Mouse (Mus musculus) hindbrain, embryonic 12.5 days (tissue): ENCODE results near the gene Klf3. TPM values are rescaled to one million over a fixed set of nuclear protein-coding genes. Genes with fewer than 3 reads are reported as not detected.
A peak's percentile ranks its signal among the peaks of the same experiment; 100 is the strongest.
"Not testable (repeated sequence)": the region's sequence is repeated elsewhere in the genome, so short reads cannot be mapped to it uniquely, and the experiment has no call there.

Experiments used
- ATAC-seq: fragments of 200-750 bp; cut with Nextera tagmentation; 2 replicates; pipeline ENCODE4 v1.8.0; 2017; ENCODE audit warnings: moderate TSS enrichment; ENCODE audit not compliant: low FRiP score
- H3K27ac ChIP-seq: fragments of 300-500 bp; sonication (generic); 2 replicates; pipeline ENCODE4 v1.5.1; 2016; ENCODE audit warnings: mild to moderate bottlenecking
- H3K27me3 ChIP-seq: fragments of 300-500 bp; sonication (generic); 2 replicates; pipeline ENCODE4 v1.6.1; 2016; ENCODE audit warnings: mild to moderate bottlenecking
- H3K36me3 ChIP-seq: fragments of 300-500 bp; sonication (generic); 2 replicates; pipeline ENCODE4 v1.6.1; 2016; ENCODE audit warnings: mild to moderate bottlenecking
- H3K4me1 ChIP-seq: fragments of 300-500 bp; sonication (generic); 2 replicates; pipeline ENCODE4 v1.6.1; 2016
- H3K4me2 ChIP-seq: fragments of 300-500 bp; sonication (generic); replicated peaks from 2 replicates; pipeline ENCODE4 v1.6.1; 2016; ENCODE audit warnings: mild to moderate bottlenecking
- H3K4me3 ChIP-seq: fragments of 300-500 bp; sonication (generic); 2 replicates; pipeline ENCODE4 v1.5.1; 2016; ENCODE audit warnings: mild to moderate bottlenecking
- H3K9ac ChIP-seq: fragments of 300-500 bp; sonication (generic); 2 replicates; pipeline ENCODE4 v1.6.1; 2016; ENCODE audit warnings: mild to moderate bottlenecking, moderate library complexity
- H3K9me3 ChIP-seq: fragments of 300-500 bp; sonication (generic); replicated peaks from 2 replicates; pipeline ENCODE4 v1.6.1; 2016; ENCODE audit warnings: mild to moderate bottlenecking
- WGBS: fragments of 180-500 bp; shearing (Covaris S2); methylation state at CpG from one replicate; pipeline ENCODE4 v1.1.7; 2016; 5-methylcytosine and 5-hydroxymethylcytosine counted together
- polyA plus RNA-seq: library from polyadenylated mRNA; unstranded; fragments of >200 nt; fragmentation: Nextera tagmentation; extraction: Ambion mirVana; gene quantifications from 2 replicates; pipeline ENCODE4 v1.2.1, GENCODE M21; 2016

Klf3 gene
- polyA plus RNA-seq, 1 experiment from 2014 or later, result 44.6 TPM

GRCm38 (mm10) chr5:64867551-64867950 is 64.4 kb downstream of the Klf3 start:
- Histone ChIP-seq H3K27me3 (no peaks in the 10 kb centered on the region), H3K4me1 (peaks cover 4% of the 10 kb centered on the region; the same call in 1 of the 2 replicates), H3K9ac (no peak overlapping the region), H3K27ac (no peak overlapping the region), H3K4me3 (no peak overlapping the region), H3K36me3 (no peaks in the 10 kb centered on the region), H3K4me2 (no peak overlapping the region), H3K9me3 (0 out of 2 replicates have a peak, but pooled peaks cover 4% of the 10 kb centered on the region)
- WGBS, result 89% methylated on average over 5 of the region's 5 CpGs
- ATAC-seq, result no peak

GRCm38 (mm10) chr5:64876086-64876830 is 73.1 kb downstream of the Klf3 start:
- no peaks in the 10 kb centered on the region for H3K9me3 ChIP-seq
- H3K9ac ChIP-seq, result no peak overlapping the region
- 75% methylated on average over 12 of the region's 12 CpGs for WGBS
- no peak overlapping the region for H3K4me3 ChIP-seq
- H3K27me3 ChIP-seq, result no peaks in the 10 kb centered on the region
- no peaks in the 10 kb centered on the region for H3K36me3 ChIP-seq
- H3K27ac ChIP-seq, result peak overlapping the region; percentile 50; the same call in 1 of the 2 replicates
- no peak for ATAC-seq
- no peak overlapping the region for H3K4me2 ChIP-seq
- peaks cover 20% of the 10 kb centered on the region for H3K4me1 ChIP-seq

GRCm38 (mm10) chr5:64877235-64878026 is 74.2 kb downstream of the Klf3 start:
- H3K9me3 ChIP-seq, result no peaks in the 10 kb centered on the region
- H3K4me2 ChIP-seq, result no peak overlapping the region
- H3K4me1 ChIP-seq, result peaks cover 20% of the 10 kb centered on the region
- no peak overlapping the region for H3K9ac ChIP-seq
- no peak overlapping the region for H3K4me3 ChIP-seq
- 18% methylated on average over 15 of the region's 15 CpGs for WGBS
- peak; percentile 42; the same call in 1 of the 2 replicates for ATAC-seq
- no peaks in the 10 kb centered on the region for H3K27me3 ChIP-seq
- peak overlapping the region; percentile 72 for H3K27ac ChIP-seq
- H3K36me3 ChIP-seq, result no peaks in the 10 kb centered on the region

GRCm38 (mm10) chr5:64878027-64878425 is 74.8 kb downstream of the Klf3 start:
- H3K9me3 ChIP-seq, result no peaks in the 10 kb centered on the region
- no peak overlapping the region for H3K9ac ChIP-seq
- H3K36me3 ChIP-seq, result no peaks in the 10 kb centered on the region
- H3K27ac ChIP-seq, result peak overlapping the region; percentile 72
- peaks cover 20% of the 10 kb centered on the region for H3K4me1 ChIP-seq
- H3K4me3 ChIP-seq, result no peak overlapping the region
- no peak overlapping the region for H3K4me2 ChIP-seq
- H3K27me3 ChIP-seq, result no peaks in the 10 kb centered on the region
- ATAC-seq, result peak; percentile 90
- WGBS, result 2% methylated on average over 4 of the region's 4 CpGs

- Histone ChIP-seq H3K9ac (no peak overlapping the region), H3K4me3 (no peak overlapping the region), H3K27ac (peak overlapping the region; percentile 72), H3K9me3 (no peaks in the 10 kb centered on the region), H3K27me3 (no peaks in the 10 kb centered on the region), H3K4me2 (no peak overlapping the region), H3K4me1 (peaks cover 20% of the 10 kb centered on the region), H3K36me3 (no peaks in the 10 kb centered on the region)
- ATAC-seq, result peak; percentile 24
- 69% methylated on average over 2 of the region's 2 CpGs for WGBS
These were observed 75.3 kb downstream of the Klf3 start for GRCm38 (mm10) chr5:64878526-64878925.

- no peaks in the 10 kb centered on the region for H3K36me3 ChIP-seq
- H3K4me1 ChIP-seq, result peaks cover 20% of the 10 kb centered on the region
- H3K4me2 ChIP-seq, result no peak overlapping the region
- H3K27ac ChIP-seq, result peak overlapping the region; percentile 72; the same call in 1 of the 2 replicates
- H3K9ac ChIP-seq, result no peak overlapping the region
- H3K9me3 ChIP-seq, result no peaks in the 10 kb centered on the region
- ATAC-seq, result no peak
- H3K27me3 ChIP-seq, result no peaks in the 10 kb centered on the region
- no peak overlapping the region for H3K4me3 ChIP-seq
- 44% methylated on average over 3 of the region's 3 CpGs for WGBS
These were observed 76.1 kb downstream of the Klf3 start for GRCm38 (mm10) chr5:64879241-64879640.

- not testable (repeated sequence) for H3K9me3 ChIP-seq, H3K9ac ChIP-seq, H3K36me3 ChIP-seq, ATAC-seq, H3K27me3 ChIP-seq, H3K4me3 ChIP-seq, H3K27ac ChIP-seq, H3K4me2 ChIP-seq
- peaks cover 18% of the 10 kb centered on the region for H3K4me1 ChIP-seq
- WGBS, result 89% methylated on average over 6 of the region's 10 CpGs
These were observed 78.4 kb downstream of the Klf3 start for GRCm38 (mm10) chr5:64881559-64881958.

GRCm38 (mm10) chr5:64881976-64882375 is 78.8 kb downstream of the Klf3 start:
- H3K9ac ChIP-seq, H3K27me3 ChIP-seq, H3K27ac ChIP-seq, H3K4me3 ChIP-seq, ATAC-seq, H3K36me3 ChIP-seq, H3K9me3 ChIP-seq, H3K4me2 ChIP-seq: not testable (repeated sequence)
- WGBS, result 87% methylated on average over 8 of the region's 11 CpGs
- H3K4me1 ChIP-seq, result peaks cover 15% of the 10 kb centered on the region

Other genes with a start within 250 kb of the Klf3 start
- gene Tlr1, start 130.2 kb downstream of the Klf3 start, polyA plus RNA-seq, result 0.53 and 0.62 TPM in 2 replicates
- gene Tlr6, start 156.7 kb downstream of the Klf3 start, polyA plus RNA-seq, result 0.96 and 1.1 TPM in 2 replicates
- 27.9 and 31.9 TPM in 2 replicates for gene Fam114a1, start 166.7 kb downstream of the Klf3 start, polyA plus RNA-seq